Mouse (Mus musculus): ENCODE data around the gene Nmral1. TPM values are rescaled to one million over a fixed set of nuclear protein-coding genes. Genes with fewer than 3 reads are reported as not detected.
"Not testable (repeated sequence)": the region's sequence is repeated elsewhere in the genome, so short reads cannot be mapped to it uniquely, and the experiment has no call there.

The Nmral1 gene
- 53.1 and 58.3 TPM in 2 replicates for polyA plus RNA-seq (2014; fragmentation: Nextera tagmentation; extraction: Ambion mirVana)

GRCm38 (mm10) chr16:4718753-4719518 is at the start of gene Nmral1:
TSS of gene Nmral1 (minus strand) at chr16:4719356.
- Histone ChIP-seq H3K9ac (ENCODE audit: low read depth, low read length) (peak within 1 kb of the TSS; percentile 89), H3K36me3 (ENCODE audit: control insufficient read depth, insufficient read depth, low read length) (peaks cover 8% of the 10 kb centered on the region), H3K27ac (ENCODE audit: low read depth, low read length) (peak within 1 kb of the TSS; percentile 66; the same call in 1 of the 2 replicates), H3K4me2 (peak within 1 kb of the TSS; percentile 78), H3K4me1 (ENCODE audit: control insufficient read depth, insufficient read depth, low read length) (no peaks in the 10 kb centered on the region), H3K4me3 (ENCODE audit: low read depth, low read length) (peak within 1 kb of the TSS; percentile 72), H3K9me3 (replicated peaks; ENCODE audit: control insufficient read depth, low read length) (no peaks in the 10 kb centered on the region), H3K27me3 (ENCODE audit: control insufficient read depth, insufficient read depth, low read length) (no peaks in the 10 kb centered on the region)
- peak; percentile 80 for ATAC-seq (replicated peaks; ENCODE audit: insufficient number of reproducible peaks, low FRiP score, low TSS enrichment)
- WGBS (ENCODE audit: insufficient replicate concordance): 13% methylated on average over 33 of the region's 33 CpGs

GRCm38 (mm10) chr16:4768719-4769118 is 49.6 kb upstream of the Nmral1 start:
- H3K4me3 ChIP-seq (ENCODE audit: low read depth, low read length): no peak overlapping the region
- no peak overlapping the region for H3K9ac ChIP-seq (ENCODE audit: low read depth, low read length)
- no peak overlapping the region for H3K27ac ChIP-seq (ENCODE audit: low read depth, low read length)
- no peaks in the 10 kb centered on the region for H3K9me3 ChIP-seq (replicated peaks; ENCODE audit: control insufficient read depth, low read length)
- no peaks in the 10 kb centered on the region for H3K27me3 ChIP-seq (ENCODE audit: control insufficient read depth, insufficient read depth, low read length)
- H3K4me1 ChIP-seq (ENCODE audit: control insufficient read depth, insufficient read depth, low read length): peaks cover 8% of the 10 kb centered on the region
- no peak overlapping the region for H3K4me2 ChIP-seq
- H3K36me3 ChIP-seq (ENCODE audit: control insufficient read depth, insufficient read depth, low read length): peaks cover 31% of the 10 kb centered on the region
- ATAC-seq (replicated peaks; ENCODE audit: insufficient number of reproducible peaks, low FRiP score, low TSS enrichment): no peak
- WGBS (ENCODE audit: insufficient replicate concordance): 90% methylated on average over 5 of the region's 5 CpGs

GRCm38 (mm10) chr16:4767012-4767790 is 48.0 kb upstream of the Nmral1 start:
- 78% methylated on average over 6 of the region's 6 CpGs for WGBS (ENCODE audit: insufficient replicate concordance)
- 0 out of 2 replicates have a peak, but pooled peaks cover 3% of the 10 kb centered on the region for H3K4me1 ChIP-seq (ENCODE audit: control insufficient read depth, insufficient read depth, low read length)
- no peaks in the 10 kb centered on the region for H3K9me3 ChIP-seq (replicated peaks; ENCODE audit: control insufficient read depth, low read length)
- H3K9ac ChIP-seq (ENCODE audit: low read depth, low read length): 0 out of 2 replicates have a peak overlapping the region, but pooled peaks have one; percentile 5
- no peak overlapping the region for H3K4me3 ChIP-seq (ENCODE audit: low read depth, low read length)
- H3K27ac ChIP-seq (ENCODE audit: low read depth, low read length): no peak overlapping the region
- no peak; the same call in 1 of the 2 replicates for ATAC-seq (replicated peaks; ENCODE audit: insufficient number of reproducible peaks, low FRiP score, low TSS enrichment)
- H3K27me3 ChIP-seq (ENCODE audit: control insufficient read depth, insufficient read depth, low read length): no peaks in the 10 kb centered on the region
- peaks cover 31% of the 10 kb centered on the region for H3K36me3 ChIP-seq (ENCODE audit: control insufficient read depth, insufficient read depth, low read length)
- no peak overlapping the region for H3K4me2 ChIP-seq

- Histone ChIP-seq H3K4me3 (ENCODE audit: low read depth, low read length) (no peak overlapping the region), H3K27ac (ENCODE audit: low read depth, low read length) (no peak overlapping the region), H3K27me3 (ENCODE audit: control insufficient read depth, insufficient read depth, low read length) (no peaks in the 10 kb centered on the region), H3K4me2 (no peak overlapping the region), H3K9me3 (replicated peaks; ENCODE audit: control insufficient read depth, low read length) (no peaks in the 10 kb centered on the region), H3K9ac (ENCODE audit: low read depth, low read length) (no peak overlapping the region), H3K36me3 (ENCODE audit: control insufficient read depth, insufficient read depth, low read length) (peaks cover 31% of the 10 kb centered on the region), H3K4me1 (ENCODE audit: control insufficient read depth, insufficient read depth, low read length) (0 out of 2 replicates have a peak, but pooled peaks cover 3% of the 10 kb centered on the region)
- WGBS (ENCODE audit: insufficient replicate concordance): 86% methylated on average over 2 of the region's 2 CpGs
- ATAC-seq (replicated peaks; ENCODE audit: insufficient number of reproducible peaks, low FRiP score, low TSS enrichment): no peak
These were observed 46.7 kb upstream of the Nmral1 start for GRCm38 (mm10) chr16:4765852-4766251.

GRCm38 (mm10) chr16:4763276-4763675 is 44.1 kb upstream of the Nmral1 start:
- H3K4me1 ChIP-seq (ENCODE audit: control insufficient read depth, insufficient read depth, low read length): 0 out of 2 replicates have a peak, but pooled peaks cover 3% of the 10 kb centered on the region
- no peaks in the 10 kb centered on the region for H3K9me3 ChIP-seq (replicated peaks; ENCODE audit: control insufficient read depth, low read length)
- no peak for ATAC-seq (replicated peaks; ENCODE audit: insufficient number of reproducible peaks, low FRiP score, low TSS enrichment)
- peaks cover 20% of the 10 kb centered on the region for H3K36me3 ChIP-seq (ENCODE audit: control insufficient read depth, insufficient read depth, low read length)
- no peak overlapping the region for H3K4me3 ChIP-seq (ENCODE audit: low read depth, low read length)
- WGBS (ENCODE audit: insufficient replicate concordance): 43% methylated on average over 2 of the region's 2 CpGs
- no peak overlapping the region for H3K27ac ChIP-seq (ENCODE audit: low read depth, low read length)
- H3K9ac ChIP-seq (ENCODE audit: low read depth, low read length): no peak overlapping the region
- H3K4me2 ChIP-seq: no peak overlapping the region
- no peaks in the 10 kb centered on the region for H3K27me3 ChIP-seq (ENCODE audit: control insufficient read depth, insufficient read depth, low read length)

GRCm38 (mm10) chr16:4762437-4762836 is 43.3 kb upstream of the Nmral1 start:
- ATAC-seq (replicated peaks; ENCODE audit: insufficient number of reproducible peaks, low FRiP score, low TSS enrichment): no peak
- 84% methylated on average over 4 of the region's 4 CpGs for WGBS (ENCODE audit: insufficient replicate concordance)
- no peak overlapping the region for H3K27ac ChIP-seq (ENCODE audit: low read depth, low read length)

GRCm38 (mm10) chr16:4756660-4757335 is 37.6 kb upstream of the Nmral1 start:
- peak overlapping the region; percentile 58 for H3K4me2 ChIP-seq
- H3K4me3 ChIP-seq (ENCODE audit: low read depth, low read length): peak overlapping the region; percentile 45
- peak overlapping the region; percentile 74 for H3K9ac ChIP-seq (ENCODE audit: low read depth, low read length)
- H3K9me3 ChIP-seq (replicated peaks; ENCODE audit: control insufficient read depth, low read length); H3K36me3 ChIP-seq (ENCODE audit: control insufficient read depth, insufficient read depth, low read length); H3K27me3 ChIP-seq (ENCODE audit: control insufficient read depth, insufficient read depth, low read length); H3K4me1 ChIP-seq (ENCODE audit: control insufficient read depth, insufficient read depth, low read length): not testable (repeated sequence)
- ATAC-seq (replicated peaks; ENCODE audit: insufficient number of reproducible peaks, low FRiP score, low TSS enrichment): peak; percentile 69
- 2% methylated on average over 27 of the region's 42 CpGs for whole genome bisulfite sequencing (ENCODE audit: insufficient replicate concordance)
- H3K27ac ChIP-seq (ENCODE audit: low read depth, low read length): peak overlapping the region; percentile 66

More at GRCm38 (mm10) chr16:4762437-4762836, 43.3 kb upstream of the Nmral1 start:
- H3K4me2 ChIP-seq: no peak overlapping the region
- H3K4me1 ChIP-seq (ENCODE audit: control insufficient read depth, insufficient read depth, low read length): peaks cover 5% of the 10 kb centered on the region; the same call in 1 of the 2 replicates
- H3K4me3 ChIP-seq (ENCODE audit: low read depth, low read length): no peak overlapping the region
- peaks cover 14% of the 10 kb centered on the region; the same call in 1 of the 2 replicates for H3K36me3 ChIP-seq (ENCODE audit: control insufficient read depth, insufficient read depth, low read length)
- no peak overlapping the region for H3K9ac ChIP-seq (ENCODE audit: low read depth, low read length)
- no peaks in the 10 kb centered on the region for H3K27me3 ChIP-seq (ENCODE audit: control insufficient read depth, insufficient read depth, low read length)
- H3K9me3 ChIP-seq (replicated peaks; ENCODE audit: control insufficient read depth, low read length): no peaks in the 10 kb centered on the region

- peaks cover 7% of the 10 kb centered on the region for H3K36me3 ChIP-seq (ENCODE audit: control insufficient read depth, insufficient read depth, low read length)
- no peak overlapping the region for H3K27ac ChIP-seq (ENCODE audit: low read depth, low read length)
- no peaks in the 10 kb centered on the region for H3K9me3 ChIP-seq (replicated peaks; ENCODE audit: control insufficient read depth, low read length)
- H3K4me2 ChIP-seq: no peak overlapping the region
- H3K27me3 ChIP-seq (ENCODE audit: control insufficient read depth, insufficient read depth, low read length): no peaks in the 10 kb centered on the region
- WGBS (ENCODE audit: insufficient replicate concordance): 84% methylated on average over 3 of the region's 3 CpGs
- H3K4me3 ChIP-seq (ENCODE audit: low read depth, low read length): no peak overlapping the region
- H3K9ac ChIP-seq (ENCODE audit: low read depth, low read length): no peak overlapping the region
- peaks cover 2% of the 10 kb centered on the region; the same call in 1 of the 2 replicates for H3K4me1 ChIP-seq (ENCODE audit: control insufficient read depth, insufficient read depth, low read length)
- no peak for ATAC-seq (replicated peaks; ENCODE audit: insufficient number of reproducible peaks, low FRiP score, low TSS enrichment)
These were observed 34.9 kb upstream of the Nmral1 start for GRCm38 (mm10) chr16:4754045-4754444.

All from heart, embryonic 11.5 days (tissue).